Mouse (Mus musculus): ENCODE results near the gene Procr.

GRCm38 (mm10) chr2:155764679-155765418, 13.9 kb downstream of the Procr start:
- peak; percentile 79 for TF ChIP-seq CTCF (IDR thresholded peaks at IDR 0.05)
- TF ChIP-seq EP300 (IDR thresholded peaks at IDR 0.05; ENCODE audit: insufficient read depth, low read depth, low read length), result no peak
- no peak for TF ChIP-seq POLR2A (IDR thresholded peaks at IDR 0.05; ENCODE audit: insufficient read depth, low read depth, low read length)
